Mouse (Mus musculus) activated CD4-positive, CD25-positive, alpha-beta regulatory T cell, adult 9 weeks (primary cell): ENCODE measurements around the gene Acbd4. TPM values are rescaled to one million over a fixed set of nuclear protein-coding genes. Genes with fewer than 3 reads are reported as not detected.

Experiments
- polyA plus RNA-seq: library from polyadenylated mRNA; unstranded; fragments of 100-300 nt; shearing (Covaris generic); gene quantifications from one replicate; pipeline ENCODE4 v1.2.1, GENCODE M21; 2017

The Acbd4 gene
- 50.6 TPM for polyA plus RNA-seq

DNA sequence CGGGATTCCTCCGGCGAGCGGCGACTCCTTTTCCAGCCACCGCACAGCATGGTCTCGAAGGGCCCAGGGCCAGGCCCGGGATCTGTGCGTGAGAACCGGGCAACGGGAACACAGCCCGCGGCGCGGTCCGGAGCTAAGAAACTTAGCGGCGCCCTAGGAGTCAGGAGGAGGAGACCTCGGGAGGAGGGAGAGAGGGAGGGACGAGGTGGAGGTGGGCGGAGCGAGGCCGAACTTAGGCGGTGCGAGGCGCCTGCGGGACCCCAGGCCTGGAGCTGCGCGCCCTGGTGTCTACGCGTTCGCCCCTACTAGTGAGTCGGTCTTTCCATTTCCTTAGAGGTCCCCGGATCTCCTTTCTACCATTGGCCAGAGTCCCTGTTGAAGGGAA lies at the start of gene Acbd4, which contains the start of gene Plcd3:
Acbd4 (plus strand) TSS at position 202 of the 385 bp plus-strand sequence.
Plcd3 (minus strand) TSS at position 178 of the 385 bp plus-strand sequence.

GRCm38 (mm10) chr11:103116008-103116818 lies 14.7 kb downstream of the Acbd4 start, which contains the start of gene Hexim1:
Gene Hexim1 (plus strand): TSS chr11:103116231.

DNA sequence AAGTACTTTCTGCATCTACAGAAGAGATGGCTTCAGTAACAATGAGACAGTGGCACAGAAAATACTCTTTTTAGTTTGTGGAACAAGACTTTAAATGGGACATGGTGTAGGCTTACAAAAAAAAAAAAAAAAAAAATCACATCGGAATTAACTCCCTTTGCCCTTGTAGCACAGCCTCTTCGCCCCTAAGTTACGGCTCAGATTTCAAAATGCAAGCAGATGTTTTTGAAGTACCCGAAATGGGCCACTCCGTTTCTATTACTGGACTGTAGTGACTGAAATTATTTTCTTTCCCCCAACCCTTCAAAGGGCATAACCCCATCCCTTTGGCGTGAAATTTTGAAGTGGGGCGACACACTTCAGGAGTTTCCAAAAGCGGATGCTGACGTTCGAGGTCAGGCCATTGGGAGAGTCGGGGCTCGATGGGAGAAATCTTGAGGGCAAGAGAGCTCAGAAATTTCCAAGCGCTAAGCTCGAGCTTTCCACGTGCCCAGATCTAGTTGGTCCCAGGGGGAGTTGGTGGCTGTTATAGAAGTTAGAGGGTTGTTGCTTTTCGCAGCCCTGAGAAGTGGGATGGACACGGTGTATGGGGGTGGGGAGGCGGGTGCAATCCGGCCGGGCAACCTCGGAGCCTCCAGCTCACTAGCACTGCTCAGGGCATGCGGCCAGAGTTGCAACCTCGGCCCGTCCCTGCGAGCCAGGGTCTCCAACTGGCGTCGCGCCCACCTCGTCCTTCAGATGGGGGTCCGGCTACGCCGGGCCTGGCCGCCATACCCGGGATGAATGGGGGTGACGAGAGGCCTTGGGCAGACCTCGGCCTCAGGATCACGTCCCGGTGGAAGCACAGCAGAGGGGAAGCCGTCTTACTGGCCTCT lies 30.5 kb downstream of the Acbd4 start, which contains the start of gene Hexim2:
Hexim2 (plus strand) TSS at position 729 of the 875 bp plus-strand sequence.

Other genes starting within 250 kb of the Acbd4 start
- 177 TPM for gene Eftud2, start 220.7 kb upstream of the Acbd4 start, polyA plus RNA-seq
- gene Ccdc103, start 220.5 kb upstream of the Acbd4 start, polyA plus RNA-seq: not detected
- gene Fam187a, start 216.5 kb upstream of the Acbd4 start, polyA plus RNA-seq: not detected
- 0.10 TPM for gene Gfap, start 200.8 kb upstream of the Acbd4 start, polyA plus RNA-seq
- gene Kif18b, start 176.6 kb upstream of the Acbd4 start, polyA plus RNA-seq: 5.4 TPM
- gene C1ql1, start 155.0 kb upstream of the Acbd4 start, polyA plus RNA-seq: not detected
- gene Nmt1, start 73.5 kb upstream of the Acbd4 start, polyA plus RNA-seq: 81.8 TPM
- 29.9 TPM for gene Dcakd, start 73.3 kb upstream of the Acbd4 start, polyA plus RNA-seq
- gene Plcd3, start within 50 bp of the Acbd4 start, polyA plus RNA-seq: not detected
- gene Hexim1, start 14.5 kb downstream of the Acbd4 start, polyA plus RNA-seq: 4.8 TPM
- gene Hexim2, start 30.7 kb downstream of the Acbd4 start, polyA plus RNA-seq: 5.8 TPM
- 93.3 TPM for gene Fmnl1, start 69.4 kb downstream of the Acbd4 start, polyA plus RNA-seq
- gene 1700023F06Rik, start 106.9 kb downstream of the Acbd4 start, polyA plus RNA-seq: not detected
- gene Spata32, start 116.8 kb downstream of the Acbd4 start, polyA plus RNA-seq: not detected
- 34.0 TPM for gene Map3k14, start 165.8 kb downstream of the Acbd4 start, polyA plus RNA-seq